Mouse (Mus musculus): ENCODE measurements at regions not wholly inside any gene's neighbourhood (a gene's known extent, or its start where the extent isn't known, plus 50 kb on each side); places are given as distances from the start of the nearest gene placed in this dataset.

DNA sequence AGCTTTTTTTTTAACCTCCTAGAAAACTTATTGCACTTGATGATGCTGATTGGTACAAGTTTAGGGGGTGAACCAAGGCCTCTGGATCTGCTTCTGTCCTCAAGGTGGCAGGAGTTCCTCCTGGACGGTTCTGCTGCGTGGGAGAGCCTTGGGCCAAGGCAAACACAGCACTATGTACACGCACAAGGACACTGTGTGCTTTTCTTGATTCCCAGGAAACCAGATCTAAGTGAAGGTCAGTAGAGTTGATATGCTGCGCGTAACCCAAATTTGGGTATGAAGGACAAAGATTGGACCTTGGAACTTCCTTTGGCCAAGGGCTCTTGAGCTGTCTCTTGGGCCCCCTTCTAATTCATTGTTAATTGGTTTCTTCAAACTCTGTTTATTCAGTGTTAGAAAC lies 51.3 kb upstream of the Lifr start:
- no peak for DNase-seq (ENCODE audit: low spot score)
- no peaks in the 10 kb centered on the region for H3K9me3 ChIP-seq (replicated peaks)
- H3K36me3 ChIP-seq (replicated peaks), result no peaks in the 10 kb centered on the region
- no peak for ATAC-seq (ENCODE audit: extremely low read depth, insufficient number of reproducible peaks, low FRiP score, poor library complexity, severe bottlenecking)
- TF ChIP-seq POLR2AphosphoS5 (IDR thresholded peaks at IDR 0.05; ENCODE audit: insufficient replicate concordance, low read depth, low read length), result no peak
- no peak for TF ChIP-seq CTCF (IDR thresholded peaks at IDR 0.05; ENCODE audit: low read depth, low read length)
- no peak for TF ChIP-seq TAL1 (conservative IDR thresholded peaks at IDR 0.05; ENCODE audit: low read depth, low read length)
- no peak for TF ChIP-seq GATA2 (IDR thresholded peaks at IDR 0.05; ENCODE audit: borderline replicate concordance, low read depth, low read length)
- TF ChIP-seq GATA1 (IDR thresholded peaks at IDR 0.05; ENCODE audit: borderline replicate concordance, low read length), result no peak
- no peak overlapping the region for H3K4me3 ChIP-seq (ENCODE audit: low read depth, low read length)
- H3K27me3 ChIP-seq (ENCODE audit: insufficient read depth, low read length), result 0 out of 2 replicates have a peak, but pooled peaks cover 10% of the 10 kb centered on the region
- no peaks in the 10 kb centered on the region for H3K4me1 ChIP-seq (ENCODE audit: insufficient read depth, low read depth, low read length)

DNA sequence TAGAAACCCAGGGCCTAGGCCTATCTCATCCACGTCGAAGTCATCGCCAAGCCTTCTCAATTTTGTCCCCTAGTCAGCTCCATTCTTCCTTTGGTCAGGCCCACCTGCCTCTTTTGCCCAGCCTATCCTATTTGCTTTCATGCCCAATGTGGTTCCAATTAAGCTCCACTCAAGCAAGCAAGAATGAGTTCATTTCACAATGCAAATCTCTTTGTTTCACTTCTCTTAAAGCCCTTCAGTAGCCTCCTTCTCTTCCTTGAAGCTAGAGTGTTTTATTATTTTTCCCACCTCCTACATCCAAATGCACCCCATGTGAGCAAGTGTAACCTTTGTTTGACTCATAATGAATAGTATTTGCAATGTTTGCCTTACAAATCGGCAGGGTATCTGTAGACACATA lies 50.6 kb upstream of the Lifr start:
- Histone ChIP-seq H3K9me3 (replicated peaks) (no peaks in the 10 kb centered on the region), H3K4me1 (ENCODE audit: insufficient read depth, low read depth, low read length) (no peaks in the 10 kb centered on the region), H3K4me3 (ENCODE audit: low read depth, low read length) (no peak overlapping the region), H3K27me3 (ENCODE audit: insufficient read depth, low read length) (0 out of 2 replicates have a peak, but pooled peaks cover 10% of the 10 kb centered on the region), H3K36me3 (replicated peaks) (no peaks in the 10 kb centered on the region)
- DNase-seq (ENCODE audit: low spot score) (no peak), ATAC-seq (ENCODE audit: extremely low read depth, insufficient number of reproducible peaks, low FRiP score, poor library complexity, severe bottlenecking) (no peak)
- TF ChIP-seq POLR2AphosphoS5 (IDR thresholded peaks at IDR 0.05; ENCODE audit: insufficient replicate concordance, low read depth, low read length) (no peak), GATA1 (IDR thresholded peaks at IDR 0.05; ENCODE audit: borderline replicate concordance, low read length) (no peak), TAL1 (conservative IDR thresholded peaks at IDR 0.05; ENCODE audit: low read depth, low read length) (no peak), GATA2 (IDR thresholded peaks at IDR 0.05; ENCODE audit: borderline replicate concordance, low read depth, low read length) (no peak), CTCF (IDR thresholded peaks at IDR 0.05; ENCODE audit: low read depth, low read length) (no peak)
